Mouse (Mus musculus) myocyte (in vitro differentiated cells): ENCODE results near the gene Prl8a1. TPM values are rescaled to one million over a fixed set of nuclear protein-coding genes. Genes with fewer than 3 reads are reported as not detected.

Experiments
- H3K27me3 ChIP-seq: one replicate; pipeline ENCODE4 v1.6.1; 2011; ENCODE audit not compliant: control insufficient read depth, insufficient read depth, insufficient read length
- H3K36me3 ChIP-seq: one replicate; pipeline ENCODE4 v1.6.1; 2011; ENCODE audit not compliant: control insufficient read depth, insufficient read depth
- H3K4me2 ChIP-seq: one replicate; pipeline ENCODE4 v1.6.1; 2011; ENCODE audit warnings: low read depth, control low read depth
- H3K4me3 ChIP-seq: one replicate; pipeline ENCODE4 v1.5.1; 2011; ENCODE audit warnings: mild to moderate bottlenecking, control low read depth, moderate library complexity
- H3K79me2 ChIP-seq: one replicate; pipeline ENCODE4 v1.6.1; 2011; ENCODE audit not compliant: control insufficient read depth, insufficient read depth
- H3ac ChIP-seq: one replicate; pipeline ENCODE4 v1.6.1; 2011; ENCODE audit not compliant: control insufficient read depth, insufficient read length
- CEBPB ChIP-seq: IDR thresholded peaks from 2 replicates; pipeline ENCODE4 v1.6.1; 2011; ENCODE audit warnings: mild to moderate bottlenecking, moderate library complexity; ENCODE audit not compliant: poor library complexity, insufficient read depth, severe bottlenecking
- E2F4 ChIP-seq: IDR thresholded peaks from one replicate; pipeline ENCODE4 v1.6.1; 2011; ENCODE audit warnings: mild to moderate bottlenecking, control low read depth, moderate library complexity; ENCODE audit not compliant: insufficient read depth
- MAX ChIP-seq: IDR thresholded peaks from one replicate; pipeline ENCODE4 v1.6.1; 2011; ENCODE audit warnings: low read depth, mild to moderate bottlenecking, control low read depth
- MYOD1 ChIP-seq, 3 experiments: IDR thresholded peaks; one replicate each; pipeline ENCODE4 v1.6.1; 2011; ENCODE audit warnings: control low read depth in 2 of 3, low read depth in 2 of 3, mild to moderate bottlenecking in 2 of 3, moderate library complexity in 1 of 3; ENCODE audit not compliant: insufficient read length in 2 of 3, control insufficient read depth in 1 of 3
- MYOG ChIP-seq, 3 experiments: IDR thresholded peaks; one replicate each; pipeline ENCODE4 v1.6.1; 2011; ENCODE audit warnings: control low read depth in 2 of 3, low read depth in 2 of 3, mild to moderate bottlenecking in 2 of 3; ENCODE audit not compliant: insufficient read length in 2 of 3, control insufficient read depth in 1 of 3, insufficient read depth in 1 of 3
- POLR2A ChIP-seq: IDR thresholded peaks from one replicate; pipeline ENCODE4 v1.6.1; 2011; ENCODE audit warnings: low read depth, mild to moderate bottlenecking, control low read depth, moderate library complexity; ENCODE audit not compliant: insufficient read length
- POLR2AphosphoS2 ChIP-seq: IDR thresholded peaks from one replicate; pipeline ENCODE4 v1.6.1; 2011; ENCODE audit warnings: low read depth, control low read depth; ENCODE audit not compliant: insufficient read length
- REST ChIP-seq: IDR thresholded peaks from one replicate; pipeline ENCODE4 v1.6.1; 2011; ENCODE audit warnings: mild to moderate bottlenecking, control low read depth, moderate library complexity; ENCODE audit not compliant: insufficient read depth, insufficient read length
- SRF ChIP-seq: IDR thresholded peaks from one replicate; pipeline ENCODE4 v1.6.1; 2011; ENCODE audit warnings: low read depth; ENCODE audit not compliant: control insufficient read depth, insufficient read length
- TCF12 ChIP-seq: IDR thresholded peaks from one replicate; pipeline ENCODE4 v1.6.1; 2011; ENCODE audit warnings: mild to moderate bottlenecking, control low read depth; ENCODE audit not compliant: poor library complexity, insufficient read depth, severe bottlenecking
- USF1 ChIP-seq: IDR thresholded peaks from one replicate; pipeline ENCODE4 v1.6.1; 2011; ENCODE audit warnings: low read depth, mild to moderate bottlenecking, control low read depth, moderate library complexity
- polyA plus RNA-seq: library from polyadenylated mRNA; unstranded; fragments of >200 nt; fragmentation: generic; extraction: Trizol; gene quantifications from one replicate; pipeline ENCODE4 v1.2.1, GENCODE M21; 2012; ENCODE audit warnings: missing spikeins

The Prl8a1 gene
- polyA plus RNA-seq, result not detected

DNA sequence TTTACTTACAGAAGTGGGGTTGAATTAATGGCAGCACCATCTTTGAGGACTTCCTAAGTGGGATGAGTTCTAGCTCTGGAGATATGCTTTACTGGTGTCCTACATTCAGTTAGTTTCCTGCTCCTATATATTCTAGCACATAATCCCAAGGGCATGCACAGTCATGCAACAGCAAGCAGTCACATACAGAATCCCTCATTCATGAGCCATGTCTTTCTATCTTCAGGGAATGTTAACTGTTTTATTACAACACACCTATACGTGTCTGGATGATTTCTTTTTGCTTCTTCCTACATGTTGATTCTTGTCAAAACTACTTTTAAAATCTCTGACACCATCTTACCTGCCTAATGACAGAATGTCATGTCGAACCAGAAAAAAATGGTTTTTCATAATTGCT, at the start of gene Prl8a1:
Gene Prl8a1, minus strand, starts transcription at position 101 of the 400 bp plus-strand sequence.
- no peaks in the 10 kb centered on the region for H3K27me3 ChIP-seq
- H3K4me3 ChIP-seq, result no peak within 1 kb of the TSS
- no peak within 1 kb of the TSS for H3K4me2 ChIP-seq
- TF ChIP-seq USF1, result no peak
- TF ChIP-seq E2F4, result no peak
- TF ChIP-seq MYOG (IDR thresholded peaks at IDR 0.05; ENCODE audit: control insufficient read depth in 1 of 3, insufficient read depth in 1 of 3, insufficient read length in 2 of 3, low read depth in 2 of 3), result no peak
- no peak for TF ChIP-seq TCF12
- TF ChIP-seq POLR2A, result no peak
- TF ChIP-seq POLR2AphosphoS2, result no peak
- no peak for TF ChIP-seq CEBPB
- H3K36me3 ChIP-seq, result no peaks in the 10 kb centered on the region
- no peaks in the 10 kb centered on the region for H3K79me2 ChIP-seq
- no peak within 1 kb of the TSS for H3ac ChIP-seq

DNA sequence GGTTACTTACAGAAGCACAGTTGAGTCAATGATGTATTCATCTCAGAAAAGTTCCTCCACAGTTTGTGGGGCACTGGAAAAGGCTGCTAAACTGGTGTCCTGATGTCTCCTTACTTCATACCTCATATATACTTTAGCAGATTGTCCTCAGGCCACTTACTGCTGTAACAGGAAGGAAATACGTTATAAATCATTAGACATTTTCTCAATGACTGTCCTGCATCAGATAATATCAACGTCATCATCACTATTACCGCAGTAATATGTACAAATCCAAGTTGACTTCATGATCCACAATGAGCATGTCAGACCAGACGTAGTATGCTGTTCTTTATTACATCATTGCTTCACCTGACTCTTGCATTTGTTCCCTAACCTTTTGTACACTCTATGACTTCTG, 28.5 kb upstream of the Prl8a1 start, which contains the start of gene Prl7b1:
Gene Prl7b1, minus strand, starts transcription at position 101 of the 400 bp plus-strand sequence.
- Histone ChIP-seq H3K4me3 (no peak within 1 kb of the TSS), H3K36me3 (no peaks in the 10 kb centered on the region), H3K79me2 (no peaks in the 10 kb centered on the region), H3K4me2 (no peak within 1 kb of the TSS), H3ac (no peak within 1 kb of the TSS), H3K27me3 (no peaks in the 10 kb centered on the region)
- TF ChIP-seq POLR2A (no peak), MAX (no peak), USF1 (no peak), POLR2AphosphoS2 (no peak), MYOD1 (IDR thresholded peaks at IDR 0.05; ENCODE audit: control insufficient read depth in 1 of 3, insufficient read length in 2 of 3, low read depth in 2 of 3) (no peak), MYOG (IDR thresholded peaks at IDR 0.05; ENCODE audit: control insufficient read depth in 1 of 3, insufficient read depth in 1 of 3, insufficient read length in 2 of 3, low read depth in 2 of 3) (no peak)

GRCm38 (mm10) chr13:27564506-27564905, 17.5 kb downstream of the Prl8a1 start, which contains the start of gene Prl8a9:
TSS of gene Prl8a9 (minus strand) at chr13:27564606.
- TF ChIP-seq POLR2A, result no peak
- no peak for TF ChIP-seq CEBPB
- no peak for TF ChIP-seq SRF
- no peak for TF ChIP-seq TCF12
- no peak for TF ChIP-seq USF1
- no peak for TF ChIP-seq REST
- Histone ChIP-seq H3K36me3 (no peaks in the 10 kb centered on the region), H3K79me2 (no peaks in the 10 kb centered on the region), H3K4me2 (no peak within 1 kb of the TSS), H3K27me3 (no peaks in the 10 kb centered on the region), H3ac (no peak within 1 kb of the TSS), H3K4me3 (no peak within 1 kb of the TSS)

DNA sequence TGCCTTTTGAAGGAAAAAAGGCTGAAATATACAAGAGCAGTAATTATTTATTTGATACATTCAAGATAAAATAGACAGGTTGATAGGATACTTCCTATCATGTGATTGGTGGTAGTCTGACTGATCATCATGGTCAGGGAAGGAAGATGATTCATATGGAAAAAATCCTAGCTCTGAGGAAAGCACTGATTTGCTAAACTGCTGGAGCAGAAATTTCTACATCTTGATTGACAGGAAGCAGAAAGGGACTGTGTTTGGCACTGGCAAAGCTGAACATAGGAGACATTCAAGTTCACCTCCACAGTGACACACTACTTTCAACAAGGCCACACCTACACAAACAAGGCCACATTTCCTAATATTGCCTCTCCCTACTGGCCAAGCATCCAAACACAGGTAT, 28.6 kb downstream of the Prl8a1 start:
- no peaks in the 10 kb centered on the region for H3K79me2 ChIP-seq
- no peaks in the 10 kb centered on the region for H3K27me3 ChIP-seq
- no peak overlapping the region for H3ac ChIP-seq
- no peak overlapping the region for H3K4me3 ChIP-seq
- H3K36me3 ChIP-seq, result no peaks in the 10 kb centered on the region
- H3K4me2 ChIP-seq, result no peak overlapping the region
- TF ChIP-seq E2F4 (no peak), POLR2AphosphoS2 (no peak), TCF12 (no peak), SRF (no peak), MYOG (IDR thresholded peaks at IDR 0.05; ENCODE audit: control insufficient read depth in 1 of 3, insufficient read depth in 1 of 3, insufficient read length in 2 of 3, low read depth in 2 of 3) (no peak)

Other genes starting within 250 kb of the Prl8a1 start
- gene Prl8a2, start 236.5 kb downstream of the Prl8a1 start, polyA plus RNA-seq, result not detected
- gene Prl2b1, start 191.3 kb downstream of the Prl8a1 start, polyA plus RNA-seq, result not detected
- gene Prl8a6, start 143.5 kb downstream of the Prl8a1 start, polyA plus RNA-seq, result not detected
- gene Prl8a8, start 69.0 kb downstream of the Prl8a1 start, polyA plus RNA-seq, result not detected
- not detected for gene Prl8a9, start 17.6 kb downstream of the Prl8a1 start, polyA plus RNA-seq
- gene Prl7b1, start 28.4 kb upstream of the Prl8a1 start, polyA plus RNA-seq, result not detected
- gene Prl7a1, start 60.3 kb upstream of the Prl8a1 start, polyA plus RNA-seq, result not detected
- gene Prl7a2, start 85.9 kb upstream of the Prl8a1 start, polyA plus RNA-seq, result not detected
- not detected for gene Prl7d1, start 134.6 kb upstream of the Prl8a1 start, polyA plus RNA-seq
- not detected for gene Prl7c1, start 198.6 kb upstream of the Prl8a1 start, polyA plus RNA-seq
- gene Prl2a1, start 219.5 kb upstream of the Prl8a1 start, polyA plus RNA-seq, result not detected